Mouse (Mus musculus) ES-Bruce4 (cell line): ENCODE data around the gene Tab1.

Experiments
- CTCF ChIP-seq: IDR thresholded peaks from one replicate; pipeline ENCODE4 v1.8.1; 2011; ENCODE audit warnings: low read depth, low read length
- EP300 ChIP-seq: IDR thresholded peaks from 2 replicates; pipeline ENCODE4 v1.6.1; 2011; ENCODE audit warnings: low read depth, low read length; ENCODE audit not compliant: insufficient read depth

- TF ChIP-seq EP300 (no peak), CTCF (no peak)
Observed at GRCm38 (mm10) chr15:80087406-80088012, 45.4 kb upstream of the Tab1 start.
